Mouse (Mus musculus) bone marrow, adult 2 months (tissue): ENCODE data around the gene Rgs3. TPM values are rescaled to one million over a fixed set of nuclear protein-coding genes. Genes with fewer than 3 reads are reported as not detected.
"Not testable (repeated sequence)": the region's sequence is repeated elsewhere in the genome, so short reads cannot be mapped to it uniquely, and the experiment has no call there.

Experiments used
- H3K27ac ChIP-seq: fragments of 200-500 bp; 2 replicates; pipeline ENCODE4 v1.5.1; 2012; ENCODE audit warnings: low read depth, mild to moderate bottlenecking, control low read depth, inconsistent platforms, low read length; ENCODE audit not compliant: control insufficient read depth, poor library complexity, insufficient read depth
- H3K4me1 ChIP-seq: fragments of 200-500 bp; 2 replicates; pipeline ENCODE4 v1.6.1; 2011; ENCODE audit warnings: low read length; ENCODE audit not compliant: control insufficient read depth, insufficient read depth
- H3K4me3 ChIP-seq: fragments of 200-500 bp; replicated peaks from 2 replicates; pipeline ENCODE3; 2011; ENCODE audit warnings: mild to moderate bottlenecking, low read depth, low read length, control low read depth; ENCODE audit not compliant: control insufficient read depth
- CTCF ChIP-seq: fragments of 200-500 bp; IDR thresholded peaks from 2 replicates; pipeline ENCODE4 v1.5.1; 2011; ENCODE audit warnings: low read length, control low read depth; ENCODE audit not compliant: control insufficient read depth, insufficient read depth
- POLR2A ChIP-seq: fragments of 200-500 bp; IDR thresholded peaks from 2 replicates; pipeline ENCODE4 v1.6.1; 2011; ENCODE audit warnings: low read depth, mild to moderate bottlenecking, control low read depth, low read length, borderline replicate concordance; ENCODE audit not compliant: control insufficient read depth
- WGBS: fragments of 180-500 bp; shearing (Covaris S2); methylation state at CpG from one replicate; pipeline ENCODE4 v1.1.7; 2018; 5-methylcytosine and 5-hydroxymethylcytosine counted together
- polyA plus RNA-seq: library from polyadenylated mRNA; stranded (reverse); fragments of >200 nt; gene quantifications from 2 replicates; pipeline ENCODE4 v1.2.4, GENCODE M21; 2011; ENCODE audit warnings: low replicate concordance; ENCODE audit not compliant: missing spikeins, insufficient read depth, insufficient read length

The Rgs3 gene
- polyA plus RNA-seq, 1 experiment = 27.0 TPM

DNA sequence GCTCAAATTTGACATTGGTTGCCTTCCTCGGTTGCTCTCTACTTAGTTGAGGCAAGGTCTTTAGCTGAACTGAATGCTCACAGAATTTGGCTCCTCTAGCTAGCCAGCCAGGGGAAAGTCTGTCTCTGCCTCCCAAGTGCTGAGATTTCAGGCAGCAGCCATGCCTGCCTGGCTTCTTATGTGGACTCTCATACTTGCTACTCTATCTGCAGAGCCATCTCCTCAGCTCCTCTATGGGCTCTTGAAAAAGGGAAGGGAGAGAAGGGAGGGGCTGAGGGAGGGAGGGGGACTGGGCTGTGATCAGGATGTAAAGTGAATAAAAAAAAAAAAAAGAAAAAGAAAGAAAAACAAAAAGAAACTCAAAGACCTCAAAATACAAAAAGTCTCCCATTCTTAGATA is 31.2 kb downstream of the Rgs3 start:
- Histone ChIP-seq H3K4me3 (no peak overlapping the region), H3K27ac (no peak overlapping the region), H3K4me1 (no peaks in the 10 kb centered on the region)
- TF ChIP-seq CTCF = no peak
- TF ChIP-seq POLR2A = no peak
- 75% methylated on average over 1 of the region's 1 CpGs for WGBS

DNA sequence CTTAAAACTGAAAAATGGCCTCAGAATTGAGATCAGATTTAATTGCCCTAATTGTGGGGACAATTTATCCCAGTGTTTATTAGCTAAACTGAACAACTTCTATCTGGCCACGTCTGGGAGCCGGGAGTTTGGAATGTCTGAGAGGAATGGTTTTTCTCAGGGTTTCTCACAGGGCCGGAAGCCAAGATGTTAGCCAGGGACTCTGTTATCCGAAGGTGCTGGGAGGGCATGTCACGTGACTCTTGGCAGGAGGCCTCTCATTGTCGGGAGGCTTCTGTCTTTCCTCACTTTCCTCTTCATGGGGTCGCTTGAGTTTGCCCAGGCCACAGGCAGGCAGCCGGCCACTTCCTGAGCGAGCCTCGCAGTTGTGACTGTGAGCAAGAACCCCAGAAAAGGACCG is 31.7 kb downstream of the Rgs3 start:
- WGBS = 22% methylated on average over 11 of the region's 11 CpGs
- Histone ChIP-seq H3K4me3 (no peak overlapping the region), H3K4me1 (no peaks in the 10 kb centered on the region), H3K27ac (no peak overlapping the region)
- TF ChIP-seq POLR2A (no peak), CTCF (no peak)

DNA sequence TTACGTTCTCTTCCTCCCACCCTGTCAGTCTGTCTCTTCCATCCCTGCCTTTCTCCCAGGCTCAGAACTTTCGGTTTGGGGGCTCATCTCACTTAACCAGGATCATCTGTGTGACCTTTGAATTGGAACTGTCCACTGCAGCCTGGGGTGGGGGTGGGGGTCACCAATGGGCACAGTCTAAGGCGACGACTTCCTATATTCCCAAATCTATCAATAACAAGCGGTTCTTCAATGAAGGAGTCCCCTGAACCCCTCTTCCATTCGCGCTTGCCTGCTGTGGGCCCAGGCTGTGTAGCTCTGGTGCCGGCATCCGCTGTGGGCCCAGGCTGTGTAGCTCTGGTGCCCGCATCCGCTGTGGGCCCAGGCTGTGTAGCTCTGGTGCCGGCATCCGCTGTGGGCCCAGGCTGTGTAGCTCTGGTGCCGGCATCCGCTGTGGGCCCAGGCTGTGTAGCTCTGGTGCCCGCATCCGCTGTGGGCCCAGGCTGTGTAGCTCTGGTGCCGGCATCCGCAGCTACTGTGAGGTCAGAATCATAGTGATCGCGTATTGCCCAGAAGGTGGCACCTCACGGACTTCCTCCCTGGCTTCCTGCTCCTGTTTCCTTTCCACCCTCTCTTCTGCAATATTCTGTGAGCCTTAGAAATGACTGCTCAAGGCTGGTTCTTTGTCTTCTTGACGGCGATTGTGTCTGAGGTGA is 34.0 kb downstream of the Rgs3 start:
- H3K4me1 ChIP-seq, H3K4me3 ChIP-seq: not testable (repeated sequence)
- 15% methylated on average over 24 of the region's 24 CpGs for WGBS
- peak overlapping the region; percentile 49; the same call in 1 of the 2 replicates for H3K27ac ChIP-seq

DNA sequence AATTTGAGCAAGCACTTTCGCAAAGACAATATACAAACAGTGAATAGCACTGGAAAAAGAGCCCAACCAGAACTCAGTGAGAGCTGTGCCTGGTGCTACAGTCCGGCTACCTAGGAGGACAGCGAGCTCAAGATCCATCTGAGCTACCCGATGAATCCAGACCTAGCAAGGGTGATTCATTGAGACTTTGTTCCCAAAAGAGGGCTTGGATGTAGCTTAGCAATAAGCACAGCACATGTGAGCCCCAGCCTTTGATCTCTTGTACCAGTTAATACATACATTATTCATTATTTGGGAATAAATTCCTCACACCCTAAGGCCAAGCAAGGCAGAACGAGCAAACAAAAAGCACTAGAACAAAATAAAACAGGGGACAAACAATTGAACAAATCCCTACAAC is 34.8 kb downstream of the Rgs3 start:
- H3K27ac ChIP-seq = no peak overlapping the region
- H3K4me1 ChIP-seq = no peaks in the 10 kb centered on the region
- H3K4me3 ChIP-seq = no peak overlapping the region
- TF ChIP-seq POLR2A = no peak
- no peak for TF ChIP-seq CTCF
- 78% methylated on average over 5 of the region's 5 CpGs for WGBS

DNA sequence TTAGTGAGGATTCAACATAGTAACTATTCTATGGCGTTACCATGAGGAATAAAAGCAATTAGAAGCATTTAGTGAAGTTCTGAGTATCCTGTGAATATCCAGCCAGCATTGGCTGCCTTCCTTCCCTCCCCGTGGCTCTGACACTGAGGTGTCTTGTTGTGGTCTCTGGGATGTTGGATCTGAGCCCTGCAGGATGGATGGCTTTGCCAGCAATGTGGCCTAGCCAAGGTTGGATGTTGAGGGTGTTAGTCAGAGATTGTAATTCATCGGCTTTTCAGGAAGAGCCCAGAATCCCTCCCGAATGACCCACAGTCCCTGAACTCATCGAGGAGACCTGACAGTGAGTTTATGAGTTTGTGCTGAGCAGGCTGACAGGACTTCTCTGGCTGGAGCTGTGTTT is 36.4 kb downstream of the Rgs3 start:
- H3K4me3 ChIP-seq = no peak overlapping the region
- H3K4me1 ChIP-seq = no peaks in the 10 kb centered on the region
- no peak for TF ChIP-seq CTCF
- TF ChIP-seq POLR2A = no peak
- no peak overlapping the region for H3K27ac ChIP-seq
- WGBS = 69% methylated on average over 5 of the region's 5 CpGs

DNA sequence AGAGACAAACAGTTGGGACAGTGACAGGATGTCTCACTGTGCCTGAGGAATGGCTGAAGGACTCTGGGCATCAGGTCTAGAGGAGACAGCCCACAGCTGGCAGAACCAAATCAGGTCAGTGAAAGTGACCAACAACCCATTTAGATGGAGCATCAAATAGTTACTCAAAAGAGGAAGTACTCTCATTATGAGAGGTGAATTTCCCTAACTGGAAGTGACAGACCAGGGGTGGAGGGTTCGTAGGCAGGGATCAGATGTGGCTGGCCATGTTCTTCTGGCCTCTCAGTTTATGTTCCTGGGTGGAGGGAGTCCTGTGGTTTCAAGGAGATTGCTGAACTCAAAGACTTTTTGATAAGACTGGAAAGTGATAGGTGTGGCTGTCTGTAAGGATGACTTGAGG is 40.9 kb downstream of the Rgs3 start:
- H3K4me1 ChIP-seq = no peaks in the 10 kb centered on the region
- WGBS = 36% methylated on average over 1 of the region's 1 CpGs
- no peak overlapping the region for H3K27ac ChIP-seq
- H3K4me3 ChIP-seq = no peak overlapping the region
- TF ChIP-seq CTCF (no peak), POLR2A (no peak)

DNA sequence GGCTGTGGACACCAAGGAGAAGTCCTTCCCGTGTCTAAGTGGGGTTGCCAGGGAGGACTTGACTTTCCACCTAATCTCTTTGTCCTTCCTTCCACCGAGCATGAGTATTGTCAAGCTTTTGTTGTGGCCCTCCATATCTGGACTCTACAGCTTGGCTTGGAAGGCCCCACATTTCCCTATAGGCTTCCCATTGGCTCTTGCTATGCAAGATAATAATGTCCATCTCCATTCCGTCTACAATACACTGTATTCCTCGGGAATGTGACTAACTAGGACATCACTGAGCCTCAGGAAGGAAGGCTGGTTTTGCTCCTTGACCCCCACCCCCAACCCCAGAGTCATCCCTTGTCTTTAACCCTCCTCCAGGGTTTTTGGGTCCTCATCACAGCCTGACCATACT is 44.0 kb downstream of the Rgs3 start:
- Histone ChIP-seq H3K27ac (no peak overlapping the region), H3K4me3 (no peak overlapping the region), H3K4me1 (no peaks in the 10 kb centered on the region; the same call in 1 of the 2 replicates)
- 70% methylated on average over 4 of the region's 4 CpGs for WGBS
- TF ChIP-seq CTCF = no peak
- no peak for TF ChIP-seq POLR2A

DNA sequence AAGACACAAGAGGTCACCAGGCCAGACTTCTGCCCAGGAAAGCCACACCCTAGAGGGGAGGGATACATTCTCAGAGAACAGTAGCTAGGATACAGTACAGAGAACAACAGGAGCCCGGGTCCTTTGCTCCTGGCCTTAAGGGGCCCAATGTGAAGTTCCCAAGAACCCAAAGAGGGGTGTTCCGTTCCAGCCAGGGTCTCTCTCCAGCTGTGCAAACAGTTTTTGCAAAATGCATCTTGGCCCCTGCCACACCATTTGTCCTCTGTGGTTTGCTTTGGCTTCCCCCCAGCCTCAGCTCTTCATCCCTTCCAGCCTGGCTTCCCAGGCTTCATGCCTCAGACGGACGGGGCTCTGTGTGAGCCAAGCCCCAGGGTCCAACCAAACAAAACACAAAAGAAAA is 44.4 kb downstream of the Rgs3 start:
- Histone ChIP-seq H3K4me3 (no peak overlapping the region), H3K27ac (no peak overlapping the region), H3K4me1 (no peaks in the 10 kb centered on the region; the same call in 1 of the 2 replicates)
- no peak for TF ChIP-seq POLR2A
- no peak for TF ChIP-seq CTCF
- 62% methylated on average over 4 of the region's 4 CpGs for WGBS
